Mouse (Mus musculus) mesoderm, embryonic 11.5 days (tissue): ENCODE results near the gene Gstm6.

Experiments
- DNase-seq: peaks from one replicate; pipeline ENCODE4 v3.0.0-alpha.2; 2012; ENCODE audit warnings: low read depth, low spot score

The Gstm6 gene

GRCm38 (mm10) chr3:107941261-107941660, 2.3 kb downstream of the Gstm6 start:
- no peak for DNase-seq

- no peak for DNase-seq
These were observed 3.0 kb downstream of the Gstm6 start for GRCm38 (mm10) chr3:107940524-107940923.

GRCm38 (mm10) chr3:107939830-107940229, 3.7 kb downstream of the Gstm6 start:
- DNase-seq, result no peak

DNA sequence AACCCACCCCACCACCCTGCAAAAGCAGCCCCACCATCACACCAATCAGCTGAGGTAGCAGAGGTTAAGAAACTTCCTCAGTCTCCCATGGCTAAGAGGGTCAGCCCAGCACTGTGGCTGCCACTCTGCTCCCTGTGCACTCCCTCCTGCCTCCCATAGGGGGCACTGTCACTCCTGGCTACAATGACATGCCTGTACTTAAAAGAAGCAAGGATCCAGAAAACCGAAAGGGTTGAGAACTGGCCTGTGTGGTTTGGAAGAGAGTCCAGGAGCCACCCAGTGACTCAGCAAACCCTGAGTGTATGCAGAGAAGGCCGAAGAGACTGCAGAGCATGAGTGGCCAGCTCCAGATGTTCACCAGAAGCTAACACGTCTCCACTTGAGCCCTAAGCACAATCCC, 4.1 kb downstream of the Gstm6 start:
- peak; percentile 59 for DNase-seq

DNA sequence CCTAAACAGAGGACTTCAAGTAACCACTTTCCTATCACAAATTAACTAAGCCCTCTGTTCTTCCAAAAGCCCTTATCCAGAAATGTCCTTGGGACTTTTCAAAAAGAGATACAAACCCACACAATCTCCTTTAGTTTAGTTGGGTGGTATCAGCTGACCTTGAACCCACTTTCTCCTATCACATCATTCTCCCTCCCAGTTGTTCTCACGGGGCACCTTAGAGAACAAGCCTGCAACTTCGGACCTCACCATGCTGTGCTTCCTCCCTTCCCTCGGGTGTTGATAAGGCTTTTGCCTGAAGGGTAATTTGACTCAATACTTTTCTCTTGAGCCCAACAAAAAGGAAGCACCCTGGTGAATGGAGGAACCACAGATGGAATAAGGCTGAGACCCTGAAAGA, 7.7 kb downstream of the Gstm6 start:
- DNase-seq, result no peak

DNA sequence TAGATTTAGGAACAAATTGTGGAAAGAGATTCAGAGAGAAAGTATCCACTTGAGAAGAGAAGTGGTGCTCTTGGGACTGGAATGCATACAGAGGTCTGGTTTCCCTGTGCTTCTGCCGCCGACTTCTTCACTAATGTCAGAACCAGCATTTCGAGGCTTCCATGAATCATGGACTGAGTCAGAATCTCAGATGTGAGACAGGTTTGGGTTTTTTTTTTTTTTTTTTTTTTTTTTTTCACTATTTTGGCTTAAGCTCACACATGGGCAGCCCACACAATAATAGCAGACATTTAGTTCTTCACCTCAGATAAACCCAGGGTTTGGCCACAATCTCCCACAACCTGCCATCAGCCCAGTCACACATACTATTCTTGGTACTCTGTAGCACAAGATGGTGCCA, 8.3 kb downstream of the Gstm6 start:
- no peak for DNase-seq

DNA sequence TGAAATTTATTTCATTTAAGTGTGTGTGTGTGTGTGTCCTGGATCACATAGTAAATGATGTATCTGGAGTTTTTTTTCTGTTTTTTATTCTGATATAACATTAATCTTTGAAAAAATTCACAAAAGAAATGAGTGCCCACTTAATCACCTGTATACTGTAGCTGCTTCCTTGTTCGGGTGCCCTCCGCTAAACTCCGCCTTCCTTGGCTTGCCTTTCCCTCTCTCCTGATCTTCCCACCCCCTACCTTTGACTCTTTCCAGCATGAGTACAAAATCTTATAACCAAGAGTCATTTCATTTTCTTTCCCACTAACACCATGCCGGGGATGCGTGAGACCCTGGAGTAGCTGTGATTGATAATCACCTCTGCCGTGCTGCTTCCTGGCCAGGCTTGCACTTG, 11.4 kb downstream of the Gstm6 start:
- no peak for DNase-seq

- peak; percentile 97 for DNase-seq
These were observed 11.9 kb downstream of the Gstm6 start, which contains the start of gene Gstm7 for GRCm38 (mm10) chr3:107931670-107932069. Gstm7 (minus strand) TSS chr3:107931817.

DNA sequence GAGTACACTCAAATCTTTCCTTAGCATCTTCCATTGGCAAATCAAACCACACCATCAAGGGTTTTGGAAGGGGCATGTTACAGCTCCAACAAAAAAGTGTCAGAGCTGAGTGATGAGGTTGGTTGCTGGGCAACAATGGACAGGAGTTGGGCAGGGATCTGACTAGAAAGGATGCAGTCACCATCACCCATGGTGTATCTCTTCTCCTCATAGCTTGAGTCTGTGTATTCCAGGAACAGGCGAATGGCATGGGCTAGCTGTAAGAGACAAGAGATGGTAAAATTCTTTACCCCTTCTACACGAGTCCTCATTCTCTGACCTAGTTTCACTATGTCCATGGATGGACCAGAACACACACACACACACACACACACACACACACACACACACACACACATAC, 12.4 kb downstream of the Gstm6 start:
- DNase-seq, result no peak

- DNase-seq, result no peak
These were observed 13.8 kb downstream of the Gstm6 start for GRCm38 (mm10) chr3:107929731-107930130.

- DNase-seq, result no peak
These were observed 14.3 kb downstream of the Gstm6 start for GRCm38 (mm10) chr3:107929243-107929642.

DNA sequence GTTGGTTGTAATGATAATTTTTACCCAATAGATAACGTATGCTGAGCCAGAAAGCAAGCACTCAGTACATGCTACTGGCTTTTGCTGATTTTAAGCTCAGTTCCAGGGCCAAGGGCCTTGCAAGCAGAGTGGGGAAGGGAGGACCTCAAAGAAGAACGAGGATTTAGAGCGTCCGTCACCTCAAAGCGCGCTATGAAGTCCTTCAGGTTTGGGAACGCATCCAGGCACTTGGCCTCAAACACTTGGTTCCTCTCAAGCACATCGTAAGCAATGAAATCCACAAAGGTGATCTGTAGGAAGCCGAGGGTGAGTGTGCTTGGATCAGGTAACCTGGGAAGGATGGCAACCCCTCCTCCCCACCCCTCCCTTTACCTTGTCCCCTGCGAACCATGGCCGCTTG, 14.9 kb downstream of the Gstm6 start:
- DNase-seq, result no peak

GRCm38 (mm10) chr3:107927841-107928240, 15.7 kb downstream of the Gstm6 start:
- no peak for DNase-seq

GRCm38 (mm10) chr3:107925335-107925734, 18.2 kb downstream of the Gstm6 start:
- no peak for DNase-seq

GRCm38 (mm10) chr3:107920348-107920747, 23.2 kb downstream of the Gstm6 start:
- no peak for DNase-seq

DNA sequence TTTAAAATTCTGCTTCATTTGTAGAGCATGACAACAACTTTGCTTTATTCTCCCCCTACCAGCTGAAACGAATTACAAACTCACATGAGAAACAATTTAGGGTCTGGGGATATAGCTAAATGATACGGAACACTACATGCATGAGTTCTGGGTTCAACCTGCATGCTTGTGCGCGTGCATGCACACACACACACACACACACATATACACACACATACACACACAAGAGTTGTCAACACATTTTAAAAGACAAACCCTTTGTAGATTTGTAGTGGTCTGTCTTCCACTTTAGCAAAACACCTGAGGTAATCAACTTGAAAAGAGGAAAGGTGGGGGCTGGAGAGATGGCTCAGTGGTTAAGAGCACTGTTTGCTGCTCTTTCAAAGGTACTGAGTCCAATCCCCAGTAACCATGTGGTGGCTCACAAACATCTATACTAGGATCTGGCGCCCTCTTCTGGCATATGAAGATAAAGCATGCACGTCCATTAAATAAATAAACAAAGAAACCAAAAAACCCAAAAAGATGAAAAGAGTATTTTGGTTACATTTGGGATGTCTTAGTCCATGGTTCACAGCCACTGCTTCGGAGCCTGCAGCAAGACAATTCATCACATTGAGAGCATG, 25.7 kb downstream of the Gstm6 start:
- DNase-seq, result peak; percentile 69

DNA sequence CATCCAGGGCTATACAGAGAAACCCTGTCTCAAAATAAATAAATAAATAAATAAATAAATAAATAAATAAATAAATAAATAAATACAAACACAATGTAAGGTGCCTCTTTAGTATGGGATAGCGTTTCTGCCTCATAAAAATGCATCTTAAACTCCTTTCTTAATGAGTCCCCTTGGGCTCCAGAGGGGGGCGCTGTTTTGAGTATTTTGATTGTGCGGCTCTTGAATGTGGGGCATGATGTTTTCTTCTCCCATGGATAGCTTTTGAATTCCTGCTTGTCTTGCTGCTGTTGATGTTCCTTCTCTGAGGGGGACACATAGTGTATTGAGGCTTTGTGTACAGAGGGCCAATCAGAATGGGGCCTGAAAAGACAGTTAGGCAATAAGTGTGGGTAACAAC, 26.5 kb downstream of the Gstm6 start:
- DNase-seq, result no peak

GRCm38 (mm10) chr3:107916674-107917073, 26.9 kb downstream of the Gstm6 start:
- DNase-seq, result no peak

DNA sequence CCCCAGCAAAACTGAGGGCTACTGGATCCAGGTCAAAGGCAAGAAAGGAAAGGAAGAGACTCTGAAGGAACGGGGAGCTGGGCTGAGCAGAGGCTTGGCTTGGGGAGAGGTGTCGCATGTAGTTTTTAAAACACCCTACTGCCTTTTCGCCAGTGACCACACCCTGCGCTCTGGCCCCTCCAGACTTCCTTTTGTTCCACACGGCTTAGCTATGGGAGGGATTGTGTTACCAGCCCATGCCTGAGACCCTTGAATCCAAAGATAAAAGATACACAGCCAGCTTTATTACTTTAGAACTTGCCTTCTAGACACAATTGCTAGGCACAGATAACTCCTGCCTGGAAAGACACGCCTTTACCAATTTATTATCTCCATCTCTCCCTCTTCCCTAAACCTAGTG, 37.6 kb downstream of the Gstm6 start:
- DNase-seq, result no peak

- DNase-seq, result no peak
These were observed 42.4 kb downstream of the Gstm6 start for GRCm38 (mm10) chr3:107900955-107901673.

DNA sequence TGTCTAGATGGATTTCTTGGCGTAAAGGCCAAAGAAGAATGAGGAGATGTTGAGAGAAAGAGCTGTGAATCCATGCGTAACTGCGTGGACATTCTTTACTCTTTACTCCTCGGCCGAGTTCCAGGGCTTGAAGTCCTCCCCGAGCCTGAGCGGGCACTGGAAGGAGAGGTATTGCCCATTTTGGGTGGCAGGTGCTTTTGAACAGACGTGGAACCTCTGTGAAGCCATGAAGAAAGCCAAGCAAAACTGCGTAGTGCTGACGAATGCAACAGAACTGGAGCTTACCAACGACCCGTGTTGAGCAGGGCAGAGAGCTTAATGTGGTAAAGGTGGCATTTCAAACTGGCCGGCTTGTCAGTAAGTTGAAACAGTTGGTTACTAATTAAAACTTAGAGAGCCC, 44.9 kb downstream of the Gstm6 start:
- no peak for DNase-seq

DNA sequence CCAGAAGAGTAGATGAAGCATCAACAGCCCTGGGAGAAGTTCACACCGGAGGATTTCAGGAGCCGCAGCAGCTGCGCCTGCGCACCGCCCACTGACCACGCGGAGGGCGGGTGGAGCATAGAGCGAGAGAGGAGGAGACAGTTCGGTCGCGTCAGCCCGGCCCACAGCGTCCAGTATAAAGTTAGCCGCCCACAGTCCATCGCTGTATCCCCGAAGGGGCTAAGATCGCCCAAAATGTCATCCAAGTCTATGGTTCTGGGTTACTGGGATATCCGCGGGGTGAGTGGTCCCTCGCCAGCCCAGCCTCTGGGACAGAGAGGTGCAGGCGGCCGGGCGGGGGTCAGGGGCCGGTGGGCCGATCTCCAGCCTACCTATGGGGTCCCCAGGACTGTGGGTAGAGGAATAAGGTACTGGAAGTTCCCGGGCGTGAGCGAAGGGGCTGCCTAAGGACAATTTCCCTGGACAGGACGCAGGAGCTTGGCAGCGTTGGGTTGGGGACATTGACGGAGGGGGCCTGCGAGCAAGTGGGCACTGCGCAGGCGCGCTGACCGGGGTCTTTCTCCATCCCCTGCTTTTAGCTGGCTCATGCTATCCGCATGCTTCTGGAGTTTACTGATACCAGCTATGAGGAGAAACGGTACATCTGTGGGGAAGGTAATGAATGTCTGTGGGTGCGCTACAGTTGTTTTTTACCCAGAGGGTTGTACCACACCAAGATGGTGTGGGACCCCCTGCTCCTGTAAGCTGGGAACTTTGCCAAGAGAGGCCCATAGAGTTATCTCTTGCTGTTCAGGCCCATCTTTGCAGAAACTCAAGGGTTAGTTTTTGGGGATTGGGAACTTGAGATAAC, 47.6 kb downstream of the Gstm6 start, which contains the start of gene Gstm5:
Gene Gstm5, plus strand, starts transcription at position 102 of the 850 bp plus-strand sequence.
- peak; percentile 87 for DNase-seq
